Mouse (Mus musculus) adrenal gland, postnatal 4 days (tissue): ENCODE results near the gene Gadl1. TPM values are rescaled to one million over a fixed set of nuclear protein-coding genes. Genes with fewer than 3 reads are reported as not detected.

Experiments
- DNase-seq, 2 experiments: peaks; one replicate each; pipeline ENCODE4 v3.0.0; 2021 to 2022; ENCODE audit warnings: low spot score in 2 of 2, mixed read lengths in 2 of 2
- total RNA-seq, 2 experiments: library from RNA; stranded (reverse); gene quantifications; 2 replicates each; pipeline ENCODE4 v1.2.3; 2021

The Gadl1 gene
- total RNA-seq, 2 experiments from 2014 or later = 0.45 to 0.82 TPM

DNA sequence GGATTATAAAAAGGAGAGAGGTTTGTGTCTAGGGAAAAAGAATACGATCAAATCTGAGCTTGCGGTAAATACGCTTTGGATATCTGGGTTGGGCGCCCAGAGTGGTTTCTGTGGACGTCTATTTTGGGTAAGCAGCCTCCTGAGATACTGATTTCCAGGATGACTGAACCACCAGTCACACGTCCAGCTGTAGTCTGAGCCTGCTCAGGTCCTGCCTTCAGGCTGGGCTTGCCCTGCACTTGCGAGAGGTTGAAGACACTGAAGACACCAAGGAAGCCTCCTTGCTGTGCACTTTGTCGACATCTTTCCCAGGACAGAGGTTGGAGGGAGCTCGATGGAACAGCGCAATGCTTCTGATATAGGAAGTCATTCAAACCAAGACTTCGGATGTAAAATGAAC lies 25.0 kb downstream of the Gadl1 start:
- DNase-seq = no peak

DNA sequence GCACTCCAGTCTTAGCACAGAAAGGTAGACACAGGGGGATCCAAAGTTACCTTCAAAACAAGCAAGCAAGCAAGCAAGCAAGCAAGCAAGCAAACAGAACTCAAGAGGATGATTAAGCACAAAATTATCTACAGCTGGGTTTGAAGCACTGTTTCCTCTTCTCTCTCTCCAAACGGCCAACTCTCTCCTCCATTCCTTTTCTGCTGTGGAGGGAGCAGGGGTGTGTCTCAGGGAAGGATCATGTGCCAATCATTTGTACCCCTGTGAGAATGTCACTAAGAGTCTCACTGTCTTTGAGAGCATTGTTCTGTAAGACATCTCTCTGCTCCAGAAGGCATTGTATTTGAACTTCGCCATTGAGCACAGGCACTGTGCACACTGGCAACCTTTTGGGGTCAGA lies 27.1 kb downstream of the Gadl1 start:
- DNase-seq = no peak

DNA sequence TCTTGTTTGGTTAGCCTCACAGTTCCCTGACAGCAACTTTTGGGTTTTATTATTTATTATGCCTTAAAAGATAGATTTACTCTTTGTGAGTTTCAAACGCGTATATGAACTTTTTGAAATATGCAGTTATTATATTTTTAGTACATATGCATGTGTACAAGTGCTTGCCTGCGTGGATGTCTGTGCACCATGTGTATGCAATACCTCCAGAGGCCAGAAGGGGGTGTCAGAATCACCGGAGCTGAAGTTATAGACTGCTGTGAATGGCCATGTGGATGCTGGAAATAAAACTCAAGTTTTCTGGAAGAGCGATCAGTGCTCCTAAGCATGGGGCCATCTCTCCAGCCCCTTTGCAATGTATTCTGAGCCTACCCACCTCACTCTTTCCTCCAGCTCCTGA lies 28.7 kb downstream of the Gadl1 start:
- no peak for DNase-seq

GRCm38 (mm10) chr9:115939420-115939819 lies 30.2 kb downstream of the Gadl1 start:
- no peak for DNase-seq

DNA sequence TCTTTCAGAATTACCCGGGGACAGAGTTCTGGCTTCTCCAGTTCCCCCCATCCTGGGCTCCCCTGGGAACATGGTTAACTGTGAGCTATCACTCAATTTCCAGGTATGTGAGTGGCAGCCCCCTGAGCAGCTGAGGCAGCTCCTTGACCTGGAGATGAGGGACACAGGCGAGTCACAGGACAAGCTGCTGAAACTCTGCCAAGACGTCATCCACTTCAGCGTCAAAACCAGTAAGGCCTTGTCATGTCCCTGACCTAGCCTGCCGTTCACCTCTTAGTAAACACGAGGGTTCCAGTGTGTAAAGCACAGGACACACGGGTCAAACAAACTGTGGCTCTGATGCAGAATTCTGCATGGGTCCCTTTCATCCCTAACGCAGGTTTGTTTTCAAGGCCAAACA lies 31.9 kb downstream of the Gadl1 start:
- no peak for DNase-seq

DNA sequence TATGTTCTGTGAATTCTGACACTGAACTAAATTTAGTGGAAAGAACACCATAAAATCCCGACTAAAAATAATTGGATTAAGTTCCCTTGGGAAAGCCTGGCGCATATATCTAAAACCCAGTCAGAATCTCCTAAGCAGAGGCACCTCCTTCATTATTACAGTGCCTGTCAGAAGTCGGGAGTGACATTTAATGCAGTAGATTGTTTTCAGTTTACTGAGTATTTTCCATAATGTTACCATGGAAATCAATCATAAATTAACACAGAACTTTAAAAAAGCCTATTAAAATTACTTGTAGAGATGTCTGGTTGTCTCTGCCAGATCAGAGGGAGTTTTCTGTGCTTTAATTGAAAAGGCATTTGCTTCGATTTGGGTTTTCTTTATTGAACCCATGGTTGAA lies 33.2 kb downstream of the Gadl1 start:
- no peak for DNase-seq

DNA sequence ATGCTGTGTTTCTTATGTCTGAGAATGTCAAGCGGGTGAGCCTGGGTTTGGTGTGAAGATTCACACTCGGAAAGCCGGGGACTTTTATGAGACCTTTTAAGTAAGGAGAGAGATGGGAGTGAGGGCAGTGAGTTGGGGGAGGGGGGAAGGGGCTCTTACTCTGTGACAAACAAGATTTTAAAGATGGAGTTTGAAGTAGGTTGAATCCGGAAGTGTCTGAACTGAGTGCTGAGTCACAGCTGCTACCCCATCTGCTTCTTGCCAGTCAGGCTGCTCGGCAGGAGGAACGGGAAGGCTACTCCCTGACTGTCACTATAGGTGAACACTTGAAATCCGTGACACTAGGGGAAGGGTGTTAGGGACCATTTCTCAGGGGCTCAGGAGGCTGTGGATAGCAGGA lies 33.7 kb downstream of the Gadl1 start:
- DNase-seq = no peak

- no peak for DNase-seq
Measured at GRCm38 (mm10) chr9:115943577-115944320, 34.5 kb downstream of the Gadl1 start.

- DNase-seq = no peak
Measured at GRCm38 (mm10) chr9:115965056-115965455, 55.8 kb downstream of the Gadl1 start.

DNA sequence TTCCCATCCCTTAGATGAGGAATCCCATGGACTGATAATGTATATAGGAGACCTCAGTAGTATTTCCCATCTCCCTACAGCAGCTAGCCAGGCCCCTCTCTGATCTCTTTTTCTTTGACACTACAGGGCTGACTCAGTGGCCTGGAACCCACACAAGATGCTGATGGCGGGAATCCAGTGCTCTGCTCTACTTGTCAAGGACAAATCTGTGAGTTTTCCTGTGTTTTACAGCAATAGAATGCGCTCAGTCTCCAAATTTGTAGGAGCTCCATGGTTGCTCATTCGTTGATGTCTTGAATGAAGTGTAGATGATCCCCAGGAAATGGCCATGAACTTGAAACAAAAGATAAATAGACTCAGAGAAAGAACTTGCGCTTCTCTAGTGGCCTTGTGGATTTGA lies 56.9 kb downstream of the Gadl1 start:
- no peak for DNase-seq

DNA sequence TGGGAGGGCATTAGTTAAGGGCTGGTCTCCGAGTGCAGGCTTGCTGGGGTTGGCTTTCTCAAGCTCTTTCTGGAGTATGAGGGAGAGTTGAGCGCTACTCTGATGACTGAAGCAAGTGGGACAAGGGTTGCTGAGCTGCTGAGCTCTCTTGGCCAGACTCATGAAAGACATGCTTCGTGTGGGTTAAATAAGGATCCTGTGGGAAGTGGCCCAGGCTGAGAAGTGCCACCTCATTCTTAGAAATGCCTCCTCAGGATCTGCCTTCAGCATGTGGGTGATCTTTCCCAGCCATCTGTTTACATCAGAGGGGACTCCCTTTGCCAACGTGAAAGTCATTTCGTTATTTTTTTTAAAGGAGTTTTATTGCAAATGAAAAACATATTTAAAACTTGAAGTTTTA lies 57.5 kb downstream of the Gadl1 start:
- no peak for DNase-seq

DNA sequence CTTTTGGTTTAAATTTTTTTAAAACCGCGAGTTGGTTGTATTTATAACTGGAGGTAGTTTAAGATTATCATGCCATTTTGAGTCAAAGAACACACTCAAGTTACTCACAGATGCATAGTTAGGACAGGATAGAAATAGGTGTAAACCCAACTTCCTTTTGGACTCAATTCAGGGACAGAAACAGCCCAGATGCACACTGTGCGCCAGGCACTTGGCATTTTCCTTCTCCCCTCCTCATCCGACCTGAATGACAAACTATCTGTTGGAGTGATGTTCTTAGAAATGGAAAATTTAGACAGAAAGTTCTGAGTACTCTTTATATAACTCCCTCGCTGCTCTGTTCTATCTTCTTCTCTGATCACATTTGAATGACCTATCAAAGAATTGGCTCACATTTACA lies 58.4 kb downstream of the Gadl1 start:
- no peak for DNase-seq

- no peak for DNase-seq
Measured at GRCm38 (mm10) chr9:115976901-115977300, 67.6 kb downstream of the Gadl1 start.

GRCm38 (mm10) chr9:115977598-115978240 lies 68.5 kb downstream of the Gadl1 start:
- no peak for DNase-seq

DNA sequence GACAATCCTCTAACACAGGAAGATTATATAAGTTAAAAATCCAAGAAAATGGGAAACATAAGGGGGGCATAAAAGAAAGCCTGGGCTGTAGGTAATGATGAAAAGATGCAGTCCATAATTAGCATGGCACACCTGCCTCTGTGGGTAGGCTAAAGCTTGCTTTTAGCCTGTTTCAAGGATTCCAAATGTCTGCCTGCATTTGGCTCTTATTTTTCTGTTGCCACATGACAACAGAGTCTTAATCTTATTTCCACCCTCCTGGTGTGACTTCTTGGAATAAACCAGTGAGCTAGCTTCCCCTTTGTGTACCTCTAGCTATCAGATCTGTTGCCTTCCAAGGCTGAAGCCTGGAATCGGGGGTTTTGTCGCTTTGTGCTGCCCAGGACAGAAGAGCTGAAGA lies 69.2 kb downstream of the Gadl1 start:
- DNase-seq = no peak

GRCm38 (mm10) chr9:115990661-115991060 lies 81.4 kb downstream of the Gadl1 start:
- no peak for DNase-seq

DNA sequence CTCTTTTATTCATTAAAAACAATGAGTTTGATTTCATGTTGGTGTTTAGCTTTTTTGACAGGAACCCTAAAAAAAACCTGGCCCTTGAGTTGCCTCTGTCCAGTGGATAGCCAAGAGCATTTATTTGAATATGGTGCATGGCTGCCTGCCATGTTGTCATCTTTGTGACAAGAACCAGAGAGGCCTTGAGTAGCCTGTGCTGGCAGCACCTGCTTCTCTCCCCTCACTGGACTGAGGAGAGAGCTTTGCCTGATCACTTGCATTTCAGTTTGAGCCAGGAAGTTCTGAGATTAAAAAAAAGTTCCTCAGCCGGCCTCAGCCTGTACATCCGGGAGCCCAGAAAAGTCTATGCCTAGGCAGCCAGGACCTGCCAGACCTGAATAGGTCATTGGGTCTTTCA lies 85.5 kb downstream of the Gadl1 start:
- DNase-seq = no peak

- no peak for DNase-seq
Measured at GRCm38 (mm10) chr9:115995856-115996560, 86.8 kb downstream of the Gadl1 start.

GRCm38 (mm10) chr9:115998383-115998782 lies 89.1 kb downstream of the Gadl1 start:
- DNase-seq = no peak

DNA sequence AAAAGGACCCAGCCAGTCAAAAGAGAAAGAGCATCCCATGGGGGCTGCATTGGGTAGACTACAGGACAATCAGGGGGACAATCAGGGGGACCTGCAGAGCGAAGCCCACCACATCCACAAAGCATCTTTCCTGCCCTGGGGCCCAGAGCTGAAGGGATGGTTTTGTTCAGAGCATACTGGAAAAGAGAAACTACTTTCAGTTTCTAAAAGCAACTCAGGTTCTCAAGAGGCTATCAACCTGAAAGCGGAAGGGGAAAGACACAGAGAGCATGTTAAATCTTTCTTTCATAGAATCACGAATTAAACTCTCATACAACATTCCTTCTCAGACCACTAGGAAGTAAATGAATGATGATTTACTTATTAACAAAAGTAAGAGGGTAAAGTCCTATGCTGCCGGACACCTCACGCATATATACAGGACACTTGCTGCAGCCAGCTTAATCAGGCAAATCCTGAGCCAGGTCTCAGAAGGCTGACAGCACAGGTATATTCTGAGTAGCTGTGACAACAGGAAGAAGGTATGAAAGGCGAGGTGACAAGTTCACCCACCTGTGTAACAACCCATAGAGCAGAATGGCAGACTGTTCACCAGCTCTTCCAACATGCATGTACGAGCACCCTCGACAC lies 90.2 kb downstream of the Gadl1 start:
- no peak for DNase-seq

GRCm38 (mm10) chr9:116013911-116014310 lies 104.7 kb downstream of the Gadl1 start:
- DNase-seq = no peak

DNA sequence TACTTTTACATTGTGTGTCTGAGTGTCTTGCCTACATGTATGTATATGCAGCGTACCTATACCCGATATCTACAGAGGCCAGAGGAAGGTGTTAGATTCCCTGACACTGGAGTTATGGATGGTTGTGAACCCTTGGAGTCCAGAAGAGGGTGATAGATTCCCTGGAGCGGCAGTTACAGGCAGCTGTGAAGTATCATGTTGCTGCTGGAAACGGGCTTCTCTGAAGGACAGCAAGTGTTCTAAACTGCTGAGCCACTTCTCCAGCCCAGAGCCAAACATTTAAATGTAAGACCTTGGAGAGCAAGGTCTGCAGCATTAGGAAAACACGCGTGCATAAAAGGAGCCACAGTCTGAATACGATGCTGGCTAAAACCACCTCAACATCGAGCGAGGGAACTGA lies 107.0 kb downstream of the Gadl1 start:
- DNase-seq = no peak
